Mouse (Mus musculus): ENCODE data around the gene Hpse2.
"Not testable (repeated sequence)": the region's sequence is repeated elsewhere in the genome, so short reads cannot be mapped to it uniquely, and the experiment has no call there.

DNA sequence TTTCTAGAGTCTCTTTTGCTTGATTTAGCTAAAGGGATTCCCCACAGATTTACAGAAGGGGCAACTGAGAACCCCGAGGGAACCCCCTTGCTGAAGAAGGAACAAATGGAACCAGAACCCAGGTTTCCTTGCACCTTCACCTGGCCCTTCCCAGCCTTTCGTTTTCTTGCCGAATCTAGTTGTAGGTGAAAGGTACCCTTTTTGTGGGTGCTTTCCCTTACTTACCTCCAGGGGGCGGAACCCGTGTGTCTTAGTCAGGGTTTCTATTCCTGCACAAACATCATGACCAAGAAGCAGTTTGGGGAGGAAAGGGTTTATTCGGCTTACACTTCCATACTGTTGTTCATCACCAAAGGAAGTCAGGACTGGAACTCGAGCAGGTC lies 608.0 kb downstream of the Hpse2 start:
- not testable (repeated sequence) for TF ChIP-seq CTCF (IDR thresholded peaks at IDR 0.05; ENCODE audit: extremely low read depth, insufficient read depth, insufficient read length, insufficient replicate concordance); POLR2A (IDR thresholded peaks at IDR 0.05; ENCODE audit: low read depth, low read length)
